Mouse (Mus musculus): ENCODE measurements around the gene Yeats4.
"Not testable (repeated sequence)": the region's sequence is repeated elsewhere in the genome, so short reads cannot be mapped to it uniquely, and the experiment has no call there.

The Yeats4 gene

DNA sequence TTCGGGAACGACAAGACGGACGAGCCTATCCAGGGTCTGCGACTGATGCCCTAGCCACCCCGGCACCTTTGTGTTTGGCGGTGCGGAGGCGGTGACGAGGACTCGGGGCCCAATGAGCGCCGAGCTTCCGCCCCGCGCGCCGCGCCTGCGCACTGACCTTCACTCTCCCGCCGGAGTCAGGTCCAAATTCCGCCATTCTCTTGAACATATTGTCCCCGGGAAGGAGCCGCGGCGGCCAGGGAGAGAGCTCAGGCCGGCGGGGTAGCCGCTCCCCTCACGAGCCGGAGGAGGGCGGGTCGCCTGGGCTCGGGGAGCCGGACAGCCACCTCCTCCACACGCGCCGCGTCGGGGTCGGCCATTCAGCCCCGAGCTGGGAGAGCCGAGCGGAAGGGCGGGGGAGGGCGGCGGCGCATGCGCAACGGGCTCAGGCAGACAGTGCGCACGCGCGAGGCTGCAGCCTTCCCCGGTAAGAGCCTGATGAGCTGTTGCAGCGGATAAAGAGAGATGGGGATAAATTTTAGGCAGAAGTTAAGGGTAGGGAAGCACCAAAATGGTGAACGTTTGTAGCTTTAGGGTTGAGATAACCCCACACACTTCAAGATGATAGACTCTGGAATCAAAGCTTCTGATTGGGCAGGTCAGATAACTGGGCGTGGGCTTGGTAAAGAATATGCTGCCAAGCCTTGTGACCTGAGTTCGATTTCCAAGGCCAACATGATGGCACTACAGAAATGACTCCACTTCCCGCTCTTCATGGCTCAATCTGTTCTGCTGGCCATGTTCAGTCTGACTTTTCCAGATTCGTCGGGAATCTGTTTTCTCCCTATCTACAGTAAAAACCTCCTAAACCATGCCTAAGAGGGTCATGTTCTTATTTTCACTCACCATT is at the start of gene Yeats4:
Gene Yeats4 (minus strand): TSS at position 406 of the 889 bp plus-strand sequence.
- DNase-seq = peak; percentile 96 to 99

DNA sequence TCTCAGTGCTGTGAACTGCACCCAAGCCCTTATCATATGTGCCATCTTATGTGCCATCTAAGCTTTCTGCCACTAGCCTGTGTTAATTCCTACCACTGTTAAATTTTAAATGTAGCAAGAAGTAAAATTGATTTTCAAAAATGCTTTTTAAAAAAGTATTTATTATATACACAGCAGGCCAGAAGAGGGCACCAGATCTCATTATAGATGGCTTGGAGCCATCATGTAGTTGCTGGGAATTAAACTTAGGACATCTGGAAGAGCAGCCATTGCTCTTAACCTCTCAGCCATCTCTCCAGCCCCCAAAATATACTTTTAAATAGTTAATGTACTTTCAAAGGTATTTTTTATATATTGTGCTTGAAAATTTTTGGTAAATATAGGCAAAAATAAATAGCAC is 47.7 kb upstream of the Yeats4 start:
- peak; percentile 7 to 23 for DNase-seq

DNA sequence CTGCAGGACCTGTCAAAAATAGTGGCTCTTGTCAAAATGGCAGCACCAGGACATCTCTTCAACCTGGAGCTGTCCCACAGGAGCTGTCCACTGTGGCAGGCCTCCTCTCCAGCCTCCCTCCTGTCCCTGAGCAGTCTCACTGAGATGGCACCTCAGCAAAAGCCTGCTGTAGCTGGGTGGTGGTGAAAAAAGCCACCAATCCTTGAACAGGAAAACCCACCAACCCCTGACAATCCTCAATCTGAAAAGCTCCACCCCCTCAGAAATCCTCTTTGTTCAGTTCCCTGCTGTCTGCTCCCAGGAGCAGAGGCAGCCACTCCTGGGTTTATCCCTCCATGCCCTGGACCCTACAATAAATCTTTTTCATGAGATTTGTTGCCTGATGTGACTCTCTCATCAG is 35.6 kb upstream of the Yeats4 start:
- DNase-seq = no peak

DNA sequence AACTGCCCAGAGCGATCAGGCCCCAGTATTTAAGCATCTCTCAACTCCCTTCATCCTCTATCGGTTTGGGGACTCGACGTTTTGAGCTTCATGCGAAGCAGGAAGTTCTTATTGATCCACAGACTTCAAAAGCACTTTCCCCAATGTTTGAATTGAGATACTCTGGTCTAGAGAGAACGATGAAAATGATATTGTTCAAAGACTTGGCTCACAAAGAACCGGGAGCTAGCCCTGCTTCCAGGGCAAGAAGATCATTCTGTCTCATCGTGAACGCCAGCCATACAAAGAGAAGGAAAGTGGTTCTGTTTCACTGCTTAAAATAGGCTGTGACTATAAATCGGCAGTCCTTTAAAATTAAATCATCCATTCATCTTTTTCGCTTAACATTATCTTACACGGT is 14.3 kb upstream of the Yeats4 start, which contains the start of gene 9530003J23Rik:
Gene 9530003J23Rik (minus strand): TSS at position 101 of the 400 bp plus-strand sequence.
- no peak for DNase-seq

DNA sequence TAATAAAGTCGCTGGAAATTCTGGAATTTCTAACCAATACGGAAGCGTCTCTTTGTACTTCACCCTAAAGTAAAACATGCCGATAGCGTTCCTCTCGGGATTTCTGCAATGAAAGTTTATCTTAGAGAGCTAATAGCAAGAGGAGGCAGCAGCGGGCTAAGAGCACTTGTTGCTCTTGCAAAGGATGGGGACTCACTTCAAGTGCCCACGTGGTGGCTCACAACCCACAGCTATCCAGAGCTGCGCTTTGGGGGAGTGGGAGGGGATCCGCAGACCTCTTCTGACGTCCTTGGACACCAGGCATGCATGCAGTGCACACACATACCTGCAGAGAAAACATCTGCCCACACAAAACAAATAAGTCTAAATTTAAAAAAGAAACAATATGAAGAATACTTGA is 11.6 kb upstream of the Yeats4 start:
- no peak for DNase-seq

DNA sequence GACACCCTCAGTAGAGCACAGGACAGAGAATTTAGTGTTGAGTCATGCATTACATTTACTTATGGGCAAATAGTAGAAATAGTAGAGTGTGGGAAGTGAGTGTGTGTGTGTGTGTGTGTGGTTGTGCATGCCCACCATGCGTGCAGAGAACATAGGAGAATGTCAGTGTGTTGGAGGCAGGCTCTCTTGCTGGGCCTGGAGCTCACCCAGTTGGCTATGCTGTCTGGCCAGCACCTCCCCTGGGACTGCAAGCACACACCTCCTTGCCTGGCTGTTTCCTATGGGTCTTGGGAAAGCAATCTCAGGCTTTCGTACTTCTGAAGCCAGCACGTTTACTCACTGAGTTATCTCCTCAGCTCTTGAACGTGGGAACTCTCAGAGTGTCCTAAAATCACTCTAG is 10.5 kb upstream of the Yeats4 start:
- DNase-seq = no peak

DNA sequence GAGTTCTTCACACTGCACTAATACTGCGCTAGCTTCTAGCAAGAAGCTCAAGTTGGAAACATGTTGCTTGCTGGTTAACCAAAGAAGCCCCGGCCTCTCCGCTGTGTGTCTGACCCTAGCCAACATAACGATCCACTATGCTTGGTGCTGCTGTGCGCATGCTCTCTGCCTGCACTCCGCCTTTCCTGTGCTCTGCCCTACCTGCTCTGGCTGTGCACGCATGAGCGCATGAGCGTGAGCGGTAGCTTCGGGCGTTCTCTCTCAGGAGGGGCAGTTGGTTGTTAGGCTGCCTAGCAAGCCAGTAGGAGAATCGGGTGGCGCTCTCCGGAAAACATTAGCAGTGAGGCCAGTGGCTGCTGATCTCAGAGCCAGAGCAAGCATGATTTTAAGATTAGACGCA is 5.5 kb upstream of the Yeats4 start:
- DNase-seq = no peak

DNA sequence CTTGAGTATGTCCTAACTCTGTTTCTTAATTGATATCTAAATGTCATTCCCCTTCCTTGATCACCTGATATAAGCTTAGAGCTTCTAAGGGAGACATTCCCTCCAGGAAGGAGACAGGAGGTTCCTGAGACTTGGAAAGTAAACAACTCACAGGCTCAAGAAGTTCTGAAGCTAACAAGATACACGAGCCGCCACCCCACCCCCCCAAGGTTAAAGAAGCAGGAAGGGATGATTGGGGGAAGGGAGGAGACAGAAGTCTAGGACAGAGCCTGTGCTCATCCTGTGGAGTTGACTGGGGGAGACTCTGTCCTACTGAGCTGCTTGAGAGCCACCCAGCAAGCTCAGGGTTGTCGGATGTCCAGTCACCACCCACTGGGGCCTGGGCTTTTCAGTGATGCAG is 1.7 kb upstream of the Yeats4 start:
- DNase-seq = no peak

DNA sequence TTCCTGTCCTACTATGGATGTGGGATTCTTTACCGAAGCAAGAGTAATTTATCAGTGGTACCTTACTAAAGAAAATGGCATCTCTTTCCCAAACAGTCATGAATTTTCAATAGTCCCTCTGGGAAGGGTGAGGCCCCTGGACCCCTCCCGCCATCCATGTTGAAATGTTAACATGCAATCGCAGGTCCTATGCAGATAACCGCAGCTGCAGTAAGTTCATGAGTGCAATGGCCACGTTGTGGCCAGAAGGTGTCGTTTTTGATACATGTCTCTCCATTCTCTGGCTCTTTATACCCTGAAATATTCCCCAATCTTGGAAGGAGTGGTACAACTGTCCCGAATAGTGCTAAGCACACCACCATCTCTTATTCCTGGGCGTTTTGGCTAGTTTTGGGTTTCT is 787 bp upstream of the Yeats4 start:
- no peak for DNase-seq

DNA sequence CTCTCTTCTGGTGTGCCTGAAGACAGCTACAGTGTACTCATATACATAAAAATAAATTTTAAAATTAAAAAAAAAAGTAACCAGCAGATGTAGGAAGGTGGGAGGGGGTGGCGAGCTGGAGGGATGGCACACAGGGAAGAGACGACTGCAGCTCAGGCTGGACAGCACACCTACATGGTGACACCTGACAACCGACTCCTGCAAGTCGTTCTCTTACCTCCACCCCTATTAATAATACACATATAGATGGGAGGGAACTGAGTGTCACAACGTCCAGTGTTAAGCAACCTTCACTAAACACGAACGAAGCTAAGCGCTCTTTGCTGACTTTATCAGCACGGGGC is 577 bp downstream of the Yeats4 start:
- DNase-seq = no peak

DNA sequence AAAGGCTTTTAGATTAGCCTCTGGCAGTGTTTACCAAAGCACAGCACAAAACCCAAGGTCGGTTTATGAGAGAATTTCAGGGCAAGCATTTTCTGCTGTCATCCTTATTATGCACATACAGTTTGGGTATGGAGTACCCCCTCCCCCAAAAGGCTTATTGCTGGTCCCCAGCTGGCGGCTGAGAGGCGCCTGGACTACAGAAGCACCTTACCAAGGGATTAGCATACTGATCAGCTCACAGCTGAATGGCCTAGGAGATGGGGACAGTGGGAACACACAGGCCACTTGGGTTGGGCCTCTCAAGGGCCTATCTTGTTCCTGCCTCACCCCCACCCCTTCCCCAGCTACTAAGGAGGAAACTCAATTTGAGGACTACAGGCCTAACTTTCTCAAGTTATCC is 1.5 kb downstream of the Yeats4 start:
- DNase-seq = no peak

DNA sequence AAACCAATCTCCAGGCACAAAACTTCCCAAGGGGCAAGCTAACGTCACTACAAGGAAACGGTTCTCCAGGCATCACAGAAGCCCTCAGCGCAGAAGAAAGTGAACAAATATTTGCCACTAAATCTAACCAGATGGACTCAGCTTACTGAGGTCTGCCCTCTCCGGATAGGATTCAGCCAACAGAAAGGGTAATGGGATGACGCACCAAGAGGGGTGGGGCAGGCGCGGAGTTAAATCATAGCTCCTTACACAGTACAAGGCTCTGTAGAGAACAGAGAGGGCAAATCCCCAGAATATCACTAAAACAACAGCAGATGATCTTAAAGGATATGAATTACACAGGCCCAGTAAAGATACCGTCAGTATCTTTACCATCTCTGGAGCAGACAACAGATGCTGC is 6.0 kb downstream of the Yeats4 start:
- DNase-seq = no peak

DNA sequence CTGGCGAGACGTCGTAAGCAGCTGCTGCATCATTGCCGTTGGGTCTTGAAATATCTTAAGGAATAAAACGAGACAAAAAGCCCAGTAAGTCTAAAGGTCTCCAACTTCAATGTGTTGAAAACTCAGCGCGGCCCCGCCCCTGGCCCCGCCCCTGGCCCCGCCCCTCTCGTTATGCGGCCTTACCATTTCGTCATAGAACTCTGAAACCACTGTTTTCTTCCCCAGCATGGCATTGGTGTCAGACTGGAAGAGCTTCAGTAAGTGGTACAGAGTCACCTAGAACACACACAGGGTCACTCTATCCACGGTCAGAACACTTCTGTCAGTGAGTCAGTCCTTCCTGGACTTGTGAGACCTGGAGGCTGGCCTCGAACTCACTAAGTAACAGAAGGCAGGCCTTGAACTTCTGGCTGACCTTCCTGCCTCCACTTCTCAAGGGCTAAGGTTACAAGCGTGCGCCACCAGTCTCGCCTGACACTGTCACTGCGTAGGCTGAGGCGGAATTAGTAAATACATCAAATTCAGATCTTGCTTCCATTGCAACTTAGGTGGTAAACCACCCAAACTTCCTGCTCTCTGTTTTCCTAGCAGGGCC is 7.0 kb downstream of the Yeats4 start:
- no peak for DNase-seq

DNA sequence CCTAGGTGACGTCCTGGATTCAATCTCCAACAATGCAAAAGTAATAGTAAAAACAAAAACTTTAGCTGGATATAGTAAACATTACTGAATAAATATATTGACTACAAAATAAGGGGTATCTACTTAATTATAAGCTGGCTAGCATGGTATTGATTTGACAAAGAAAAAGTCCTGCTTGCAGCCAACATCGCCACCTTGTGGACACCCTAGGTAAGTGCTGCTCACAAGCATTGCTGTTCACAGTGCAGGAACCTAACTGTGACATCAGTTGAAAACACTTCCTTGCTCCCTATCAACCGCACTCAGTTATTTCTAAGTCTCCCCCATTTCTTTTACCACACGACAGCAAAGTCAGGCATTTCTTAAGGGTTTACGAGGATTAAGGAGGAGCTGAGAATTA is 7.5 kb downstream of the Yeats4 start:
- DNase-seq = peak; percentile 83 to 85

DNA sequence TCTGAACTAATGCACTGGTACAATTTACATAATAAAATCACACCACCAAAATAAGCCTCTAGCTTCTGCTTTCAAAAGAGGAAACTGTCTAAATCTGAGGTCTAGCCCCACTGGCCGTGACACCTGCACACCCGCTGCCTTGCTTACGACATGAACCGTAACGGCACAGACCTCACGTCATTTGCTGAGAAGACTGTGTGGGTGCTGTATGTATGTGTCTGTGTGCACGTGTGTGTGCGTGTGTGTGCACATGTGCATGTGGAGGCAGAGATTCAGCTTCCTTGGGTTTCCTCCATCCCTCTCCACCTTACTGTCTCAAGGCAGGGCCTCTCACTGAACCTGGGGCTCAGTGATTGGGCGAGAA is 8.2 kb downstream of the Yeats4 start:
- peak; percentile 82 to 86 for DNase-seq

DNA sequence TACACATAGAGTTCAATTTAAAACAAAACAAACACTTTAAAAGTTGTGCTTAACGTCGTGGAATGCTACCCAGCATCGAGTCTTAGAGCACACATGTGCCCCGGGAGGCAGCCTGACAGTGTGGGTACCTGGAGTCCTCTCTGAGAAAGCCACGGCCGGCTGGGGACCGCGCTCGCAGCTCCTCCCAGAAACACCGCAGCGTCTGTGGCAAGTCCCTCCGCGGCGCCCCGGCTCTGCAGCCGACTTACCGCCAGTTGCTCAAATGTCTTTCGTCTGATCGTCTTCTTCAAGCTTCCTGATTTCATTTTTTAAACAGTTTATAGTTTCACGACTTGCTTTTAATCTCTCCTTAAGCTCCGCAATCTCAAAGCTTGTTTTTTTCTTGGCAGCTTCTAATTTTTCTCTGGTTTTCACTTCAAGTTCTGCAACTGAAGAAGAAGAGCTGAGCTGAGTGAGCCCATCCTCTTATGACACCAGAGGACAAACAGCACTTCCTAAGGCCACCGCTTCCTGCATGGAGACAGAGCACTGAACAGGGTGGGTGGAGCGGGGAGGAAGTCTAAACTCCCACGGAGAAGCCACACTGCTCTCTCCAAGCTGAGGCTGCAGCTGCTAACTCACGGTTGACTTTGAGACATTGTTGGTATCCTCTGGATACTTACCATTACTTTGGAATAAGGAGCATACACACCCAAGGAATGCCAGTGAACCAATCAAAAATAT is 8.7 kb downstream of the Yeats4 start:
- peak; percentile 79 for DNase-seq

DNA sequence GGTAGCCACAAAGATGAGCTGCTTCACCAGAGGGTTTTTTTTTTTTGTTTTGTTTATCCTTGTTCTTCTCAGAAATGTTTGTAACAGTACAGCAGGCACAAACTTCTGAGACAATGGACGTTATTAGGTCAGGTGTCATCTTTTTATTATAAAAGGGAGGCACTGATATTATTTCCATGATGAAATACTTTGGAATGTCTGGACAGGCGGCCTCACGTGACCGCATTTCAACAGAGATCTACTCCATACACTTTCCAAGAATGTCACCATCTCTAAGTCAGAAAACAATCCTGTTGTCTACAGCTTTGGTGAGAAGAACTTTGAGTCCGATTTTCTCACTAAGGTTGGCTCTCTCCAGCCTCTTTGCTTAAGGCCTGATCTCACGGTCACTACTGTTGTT is 13.3 kb downstream of the Yeats4 start:
- no peak for DNase-seq

DNA sequence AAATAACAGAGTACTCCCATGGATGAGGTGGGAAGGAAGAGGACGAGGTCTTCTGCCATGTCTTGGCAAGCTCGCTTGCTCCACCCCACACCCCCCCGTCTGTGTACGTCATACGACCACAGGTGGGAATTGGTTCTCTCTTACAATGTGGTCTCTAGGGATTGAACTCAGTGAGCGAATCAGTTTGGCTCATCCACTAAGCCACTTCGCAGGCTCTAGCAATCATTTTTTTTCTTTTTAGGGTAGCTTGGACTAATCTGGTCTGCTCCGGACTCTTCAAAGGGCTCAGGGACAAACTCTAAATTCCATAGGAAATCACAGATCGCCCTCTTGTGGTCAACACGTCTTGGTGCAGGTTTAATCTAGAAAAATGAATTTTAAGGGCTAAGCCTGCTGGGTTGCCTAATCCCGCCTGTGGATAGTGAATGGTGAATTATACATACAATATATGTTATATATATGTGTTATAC is 14.8 kb downstream of the Yeats4 start:
- peak; percentile 86 to 90 for DNase-seq

DNA sequence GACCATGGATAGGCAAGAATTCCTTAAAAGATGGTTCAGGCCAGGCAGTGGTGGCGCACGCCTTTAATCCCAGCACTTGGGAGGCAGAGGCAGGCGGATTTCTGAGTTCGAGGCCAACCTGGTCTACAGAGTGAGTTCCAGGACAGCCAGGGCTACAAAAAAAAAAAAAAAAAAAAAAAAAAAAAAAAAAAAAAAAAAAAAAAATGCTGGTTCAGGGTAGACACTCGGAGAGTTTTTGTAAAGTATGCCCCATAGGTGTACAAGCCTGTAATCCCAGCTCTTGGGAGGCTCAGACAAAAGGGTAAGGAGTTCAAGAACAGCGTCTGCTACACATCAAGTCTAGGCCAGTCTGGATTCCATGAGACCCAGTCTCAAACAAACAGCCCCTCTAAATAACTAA is 15.5 kb downstream of the Yeats4 start:
- DNase-seq = not testable (repeated sequence)

DNA sequence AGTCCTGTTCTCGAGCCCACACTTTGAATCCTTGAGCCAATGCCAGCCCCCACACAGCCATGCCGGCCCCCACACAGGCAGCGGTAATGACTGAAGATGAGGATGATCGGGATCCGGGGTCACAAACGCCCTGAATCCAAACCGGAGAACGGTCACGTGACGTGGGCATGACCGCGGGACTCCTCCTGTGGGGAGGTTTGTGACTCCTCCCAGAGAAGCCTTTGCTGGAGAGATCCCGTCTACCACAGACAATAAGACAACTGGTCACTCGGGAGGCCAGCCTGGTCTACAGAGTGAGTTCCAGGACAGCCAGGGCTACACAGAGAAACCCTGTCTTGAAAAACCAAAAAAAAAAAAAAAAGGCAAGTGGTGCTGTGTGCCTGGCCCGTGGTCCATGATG is 16.1 kb downstream of the Yeats4 start:
- DNase-seq = no peak

DNA sequence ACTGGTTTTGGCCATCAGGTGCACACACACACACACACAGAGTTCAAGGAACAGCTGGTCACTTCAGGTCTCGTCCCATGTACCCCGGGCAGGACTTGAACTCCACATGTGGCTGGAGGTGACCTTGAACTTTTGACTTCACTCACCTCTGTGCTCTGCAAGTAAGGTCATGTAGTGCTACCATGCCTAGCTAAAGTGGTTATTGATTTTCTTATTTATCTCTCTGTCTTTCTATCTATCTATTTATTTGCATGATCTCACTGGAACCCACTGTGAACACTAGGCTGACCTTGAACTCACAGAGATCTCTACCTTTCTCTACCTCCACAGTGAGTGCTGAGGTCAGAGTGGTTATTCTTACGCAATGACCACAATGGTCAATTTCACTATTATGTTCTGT is 18.2 kb downstream of the Yeats4 start:
- no peak for DNase-seq

DNA sequence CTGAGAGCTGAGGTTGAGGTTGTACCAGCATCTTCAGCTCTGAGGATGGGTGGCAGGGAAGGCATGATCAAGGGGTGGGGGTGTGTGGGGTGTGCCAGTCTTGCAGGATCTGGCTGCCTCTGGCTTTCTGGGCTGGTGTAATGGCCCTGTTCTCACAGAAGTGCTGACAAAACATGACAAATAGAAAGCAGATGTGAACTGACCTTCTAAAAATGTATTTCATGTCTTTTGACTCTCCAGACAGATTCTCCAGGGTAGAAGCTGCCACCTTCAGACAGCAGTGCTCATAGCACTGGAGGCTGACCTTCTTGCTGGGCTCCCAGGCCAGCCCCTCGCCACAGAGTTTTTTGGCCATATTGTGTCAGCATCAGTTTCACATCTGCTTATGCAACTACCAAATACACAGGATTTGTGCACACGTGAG is 20.7 kb downstream of the Yeats4 start:
- DNase-seq = no peak

DNA sequence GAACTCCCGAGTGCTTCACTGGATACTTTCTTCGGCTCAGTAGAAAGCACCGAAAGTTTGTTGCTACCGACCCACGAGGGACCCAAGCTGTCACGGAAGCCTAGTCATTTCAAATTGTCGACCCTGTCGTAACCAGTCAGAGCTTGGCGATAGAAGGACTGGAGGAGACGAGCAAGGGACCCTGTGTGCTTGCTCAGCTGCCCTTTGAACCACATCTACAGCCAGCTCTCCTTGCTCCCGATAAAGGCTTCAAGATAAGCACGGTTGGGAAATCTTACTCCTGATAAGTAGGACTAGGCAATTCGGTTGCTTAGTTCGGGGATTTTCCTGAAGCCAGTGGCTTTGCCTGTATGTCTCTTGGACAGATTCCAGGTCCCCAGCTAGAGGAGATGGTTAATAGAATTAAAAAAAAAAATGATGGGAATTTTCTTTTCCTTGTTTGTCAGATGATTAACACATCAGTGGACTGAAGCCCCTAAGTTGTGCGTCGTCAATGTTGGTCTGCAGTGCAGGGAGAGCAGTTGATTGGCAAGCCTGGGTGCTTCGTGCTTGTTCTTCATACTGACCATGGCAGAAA is 21.2 kb downstream of the Yeats4 start:
- no peak for DNase-seq

DNA sequence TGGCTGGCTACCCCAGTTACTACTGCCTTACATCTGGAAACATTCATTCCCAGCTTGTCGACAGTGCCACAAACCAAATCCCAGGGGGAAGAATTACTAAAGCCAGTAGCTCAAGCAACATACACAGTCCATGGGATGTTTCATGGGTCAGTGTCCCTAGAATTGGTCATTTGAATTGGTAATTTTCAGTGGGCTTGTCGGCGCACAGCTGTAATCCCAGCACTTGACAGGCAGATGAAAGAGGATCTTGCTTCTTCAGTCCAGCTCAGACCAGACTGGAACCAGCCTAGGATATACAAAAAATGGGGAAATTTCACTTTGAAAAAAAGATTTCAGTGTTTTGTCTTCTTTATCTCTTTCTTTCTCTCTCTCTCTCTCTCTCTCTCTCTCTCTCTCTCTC is 24.6 kb downstream of the Yeats4 start:
- no peak for DNase-seq
